Mouse (Mus musculus): ENCODE measurements around the gene 1700025C18Rik. TPM values are rescaled to one million over a fixed set of nuclear protein-coding genes. Genes with fewer than 3 reads are reported as not detected.

1700025C18Rik gene
- total RNA-seq, 2 experiments from 2014 or later: not detected

- intact Hi-C loops (cut with DNase I): no loop called here
- no peak for DNase-seq (ENCODE audit: extremely low spot score in 1 of 2, low spot score in 2 of 2)
Measured at GRCm38 (mm10) chr2:165086634-165087033, 3.9 kb downstream of the 1700025C18Rik start.

GRCm38 (mm10) chr2:165081257-165081656, 9.3 kb downstream of the 1700025C18Rik start:
- intact Hi-C loops (cut with DNase I): no loop called here
- no peak for DNase-seq (ENCODE audit: extremely low spot score in 1 of 2, low spot score in 2 of 2)

- no peak for DNase-seq (ENCODE audit: extremely low spot score in 1 of 2, low spot score in 2 of 2)
- intact Hi-C loops (cut with DNase I): no loop called here
Measured at GRCm38 (mm10) chr2:165080657-165081056, 9.9 kb downstream of the 1700025C18Rik start.

DNA sequence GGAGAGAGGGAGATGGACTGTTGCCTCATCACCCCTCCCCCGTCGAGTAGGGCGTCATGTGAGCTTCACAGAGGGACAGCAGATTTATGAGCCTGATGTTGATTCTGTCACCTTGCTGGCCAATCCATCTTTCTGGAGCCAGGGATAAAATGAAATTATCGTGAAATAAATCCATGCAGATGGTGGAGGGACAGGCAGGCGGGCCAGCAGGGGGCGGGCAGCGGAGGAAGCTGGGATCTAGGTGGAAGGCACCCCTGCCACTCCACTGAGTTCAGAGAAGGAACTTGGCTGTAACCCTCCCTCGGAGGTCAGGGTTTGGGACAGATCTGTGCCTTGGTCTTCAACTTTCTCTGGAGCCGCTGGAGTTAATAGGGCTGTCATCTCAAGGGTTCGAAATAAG, 11.9 kb downstream of the 1700025C18Rik start:
- intact Hi-C loops (cut with DNase I): loop anchor here (5.0 to 10.0 kb wide), 3 partner anchors 159 to 406 kb away; no protein-coding TSS in a partner anchor

GRCm38 (mm10) chr2:165078045-165078444, 12.5 kb downstream of the 1700025C18Rik start:
- no peak for DNase-seq (ENCODE audit: extremely low spot score in 1 of 2, low spot score in 2 of 2)
- intact Hi-C loops (cut with DNase I): loop anchor here (5.0 to 10.0 kb wide), 3 partner anchors 159 to 407 kb away; no protein-coding TSS in a partner anchor

More for the DNA sequence above, 11.9 kb downstream of the 1700025C18Rik start:
- no peak for DNase-seq (ENCODE audit: extremely low spot score in 1 of 2, low spot score in 2 of 2)

GRCm38 (mm10) chr2:165077055-165077454, 13.5 kb downstream of the 1700025C18Rik start:
- intact Hi-C loops (cut with DNase I): loop anchor here (5.0 to 10.0 kb wide), 3 partner anchors 160 to 408 kb away; no protein-coding TSS in a partner anchor
- DNase-seq (ENCODE audit: extremely low spot score in 1 of 2, low spot score in 2 of 2): no peak

- DNase-seq (ENCODE audit: extremely low spot score in 1 of 2, low spot score in 2 of 2): peak; percentile 76 to 80
- intact Hi-C loops (cut with DNase I): loop anchor here (2.0 to 10.0 kb wide), 4 partner anchors 162 to 410 kb away; no protein-coding TSS in a partner anchor
Measured at GRCm38 (mm10) chr2:165074937-165075336, 15.6 kb downstream of the 1700025C18Rik start.

GRCm38 (mm10) chr2:165074081-165074884, 16.3 kb downstream of the 1700025C18Rik start:
- intact Hi-C loops (cut with DNase I): loop anchor here (2.0 to 10.0 kb wide), 2 partner anchors 203 to 411 kb away; no protein-coding TSS in a partner anchor

GRCm38 (mm10) chr2:165073381-165073781, 17.2 kb downstream of the 1700025C18Rik start:
- DNase-seq (ENCODE audit: extremely low spot score in 1 of 2, low spot score in 2 of 2): peak in 1 of 2 experiments; percentile 49

More at GRCm38 (mm10) chr2:165074081-165074884, 16.3 kb downstream of the 1700025C18Rik start:
- DNase-seq (ENCODE audit: extremely low spot score in 1 of 2, low spot score in 2 of 2): peak in 1 of 2 experiments; percentile 69

DNA sequence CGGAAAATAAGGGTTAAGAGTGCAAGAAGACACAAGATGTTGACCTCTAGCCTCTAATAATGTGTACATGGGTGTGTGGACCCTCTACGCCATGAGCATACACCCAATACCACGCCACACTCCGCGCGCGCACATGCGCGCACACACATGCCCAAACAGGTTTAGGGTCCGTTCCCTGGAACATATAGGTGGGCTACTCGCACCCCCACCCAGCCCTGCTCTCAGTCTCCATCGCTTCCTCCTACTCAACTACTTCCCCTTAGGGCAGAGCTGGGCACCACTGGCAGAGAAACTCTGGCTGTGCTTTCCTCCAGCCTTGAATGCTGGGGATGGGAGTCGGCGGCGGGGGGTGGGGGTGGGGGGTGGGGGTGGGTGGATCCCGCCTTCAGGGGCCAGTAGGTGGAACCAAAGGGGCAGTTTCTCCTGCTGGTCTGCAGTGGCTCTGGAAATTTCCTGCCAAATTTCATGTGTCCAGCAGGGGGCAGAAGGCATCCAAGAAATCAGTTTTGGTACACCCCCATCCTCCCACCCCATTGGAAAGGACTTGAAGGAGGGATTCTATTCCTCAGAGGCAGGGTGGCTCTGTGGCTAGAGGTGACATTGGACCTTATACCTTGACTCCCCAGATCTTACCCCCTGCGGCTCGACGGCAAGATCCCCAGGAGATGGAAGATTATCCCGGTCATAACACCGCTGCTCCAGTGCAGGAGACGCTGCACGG, 20.3 kb downstream of the 1700025C18Rik start:
- intact Hi-C loops (cut with DNase I): loop anchor here (10.0 kb wide), 1 partner anchor 415 kb away; no protein-coding TSS in a partner anchor

More at GRCm38 (mm10) chr2:165073381-165073781, 17.2 kb downstream of the 1700025C18Rik start:
- intact Hi-C loops (cut with DNase I): loop anchor here (10.0 kb wide), 1 partner anchor 411 kb away; no protein-coding TSS in a partner anchor

DNA sequence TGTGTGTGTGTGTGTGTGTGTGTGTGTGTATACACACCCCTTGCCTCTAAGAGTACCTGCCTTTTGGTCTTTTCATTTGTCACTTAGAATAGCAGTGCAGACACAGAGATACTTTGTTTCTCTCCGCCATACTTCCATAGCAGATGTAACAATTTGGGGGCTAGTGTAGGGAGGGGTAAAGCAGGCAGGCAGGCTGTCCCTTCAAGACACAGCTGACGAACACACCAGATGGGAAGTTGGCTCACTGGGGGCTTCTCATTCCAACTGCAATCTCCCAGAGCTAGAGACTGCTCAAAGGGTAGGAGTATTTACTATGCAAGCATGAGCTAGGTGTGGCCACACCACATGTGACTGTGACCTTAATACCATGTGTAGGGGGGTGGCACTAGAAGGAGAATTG, 21.7 kb downstream of the 1700025C18Rik start:
- DNase-seq (ENCODE audit: extremely low spot score in 1 of 2, low spot score in 2 of 2): no peak

More for the DNA sequence above, 20.3 kb downstream of the 1700025C18Rik start:
- DNase-seq (ENCODE audit: extremely low spot score in 1 of 2, low spot score in 2 of 2): peak; percentile 75 to 77

DNA sequence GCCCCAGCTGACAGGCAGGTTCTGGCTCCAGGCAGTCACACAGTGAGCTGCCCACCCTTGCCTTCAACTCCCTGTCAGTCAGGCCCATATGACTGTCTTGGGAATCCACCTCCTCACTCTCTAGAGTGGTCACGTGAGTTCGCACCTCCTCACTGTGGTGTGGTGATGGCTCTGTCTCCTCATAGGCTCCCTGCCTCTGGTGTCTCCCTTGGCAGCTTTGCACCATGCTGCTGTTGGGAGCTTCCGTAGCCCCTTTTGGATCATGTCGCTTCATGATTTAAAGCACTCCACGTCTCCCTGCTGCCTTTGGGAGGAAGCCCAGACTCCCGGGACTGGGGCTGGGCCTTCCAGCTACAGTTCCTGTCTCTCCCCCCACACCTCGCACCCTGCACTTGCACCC, 26.1 kb downstream of the 1700025C18Rik start:
- peak; percentile 52 to 62 for DNase-seq (ENCODE audit: extremely low spot score in 1 of 2, low spot score in 2 of 2)
- intact Hi-C loops (cut with DNase I): no loop called here

More for the DNA sequence above, 21.7 kb downstream of the 1700025C18Rik start:
- intact Hi-C loops (cut with DNase I): no loop called here

DNA sequence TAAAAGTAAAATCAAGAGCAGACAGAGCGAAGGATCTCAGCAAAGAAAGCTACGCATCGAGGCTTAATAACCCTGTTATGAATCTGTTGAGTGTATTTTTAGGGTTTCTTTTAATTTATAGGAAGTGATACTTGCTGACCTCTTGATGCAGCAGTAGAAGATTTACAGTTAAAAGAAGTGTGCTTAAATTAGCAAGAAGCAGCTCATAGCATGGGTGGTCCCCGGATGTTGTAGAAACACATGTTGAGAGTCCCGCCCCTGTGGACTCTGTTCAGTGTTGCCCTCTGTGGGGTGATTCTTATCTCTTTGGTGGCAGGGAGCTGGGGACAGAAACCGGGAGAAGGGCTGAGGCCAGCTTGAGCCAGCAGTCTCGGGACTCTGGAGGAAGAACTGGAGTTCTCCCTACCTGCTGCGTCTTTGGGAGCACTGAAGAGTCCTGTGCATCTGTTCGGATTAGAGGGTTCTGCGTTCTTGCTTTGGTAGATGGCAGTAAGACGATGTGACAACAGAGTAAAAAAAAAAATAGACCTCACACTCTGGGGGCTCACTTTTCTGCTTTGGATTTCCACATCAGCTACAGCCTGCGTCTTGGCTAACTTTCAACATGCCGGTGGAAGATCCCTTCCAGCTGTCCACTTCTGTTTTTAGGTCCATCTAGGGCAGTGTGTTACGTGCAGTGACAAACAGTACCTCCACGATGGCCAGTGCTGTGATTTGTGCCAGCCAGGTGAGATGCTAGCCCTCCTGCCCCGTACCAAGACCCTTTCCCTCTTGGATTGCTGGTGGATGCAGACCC, 28.7 kb downstream of the 1700025C18Rik start:
- DNase-seq (ENCODE audit: extremely low spot score in 1 of 2, low spot score in 2 of 2): no peak
- intact Hi-C loops (cut with DNase I): no loop called here

DNA sequence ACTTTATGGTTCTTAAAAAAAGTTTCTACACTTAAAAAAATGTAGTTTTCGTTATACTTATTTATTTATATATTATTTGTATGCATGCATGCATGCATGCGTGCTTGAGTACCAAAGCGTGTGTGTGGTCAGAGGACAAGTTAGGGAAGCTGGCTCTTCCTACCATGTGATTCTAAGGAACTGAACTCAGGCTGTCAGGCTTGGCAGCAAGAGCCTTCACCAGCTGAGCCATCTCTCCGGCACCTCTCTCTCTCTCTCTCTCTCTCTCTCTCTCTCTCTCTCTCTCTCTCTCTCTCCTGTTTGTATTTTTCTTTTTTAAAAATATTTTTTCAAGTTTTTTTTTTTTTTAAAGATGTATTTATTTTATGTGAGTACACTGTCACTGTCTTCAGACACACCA, 30.6 kb downstream of the 1700025C18Rik start:
- DNase-seq (ENCODE audit: extremely low spot score in 1 of 2, low spot score in 2 of 2): no peak
- intact Hi-C loops (cut with DNase I): no loop called here

DNA sequence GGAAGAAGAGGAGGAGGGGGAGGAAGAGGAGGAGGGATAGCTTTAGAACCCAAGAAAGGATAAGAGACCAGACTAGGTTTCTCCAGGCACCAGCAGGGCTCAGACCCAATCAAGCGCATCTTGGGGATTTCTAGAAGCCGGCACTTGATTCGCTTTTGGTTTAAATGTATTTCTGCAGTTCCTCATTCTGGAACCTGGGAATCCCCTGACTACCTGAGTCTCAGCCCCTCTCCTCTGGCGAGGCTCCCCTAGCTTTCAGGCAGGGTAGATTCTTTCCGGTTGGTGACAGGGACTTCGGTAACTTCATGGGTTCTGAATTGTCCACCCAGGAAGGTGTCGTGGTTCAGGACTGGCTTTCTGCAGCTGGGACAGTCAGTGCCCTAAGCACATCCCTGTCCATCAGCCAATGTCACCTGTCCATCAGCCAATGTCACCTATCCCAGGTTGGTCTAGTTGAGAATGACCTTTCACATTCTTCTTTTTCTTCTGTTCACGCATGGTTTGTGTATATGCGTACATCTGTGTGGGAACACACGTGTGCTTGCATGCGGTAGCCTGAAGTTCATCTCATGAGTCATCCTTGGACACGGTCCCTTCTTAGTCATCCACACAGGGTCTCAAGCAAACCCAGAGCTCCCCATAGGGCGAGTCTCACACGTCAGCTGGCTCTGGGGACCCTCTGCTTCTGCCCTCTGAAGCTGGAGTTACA, 34.0 kb downstream of the 1700025C18Rik start:
- DNase-seq (ENCODE audit: extremely low spot score in 1 of 2, low spot score in 2 of 2): no peak
- intact Hi-C loops (cut with DNase I): no loop called here

GRCm38 (mm10) chr2:165055905-165056304, 34.6 kb downstream of the 1700025C18Rik start:
- peak in 1 of 2 experiments; percentile 76 for DNase-seq (ENCODE audit: extremely low spot score in 1 of 2, low spot score in 2 of 2)
- intact Hi-C loops (cut with DNase I): no loop called here

DNA sequence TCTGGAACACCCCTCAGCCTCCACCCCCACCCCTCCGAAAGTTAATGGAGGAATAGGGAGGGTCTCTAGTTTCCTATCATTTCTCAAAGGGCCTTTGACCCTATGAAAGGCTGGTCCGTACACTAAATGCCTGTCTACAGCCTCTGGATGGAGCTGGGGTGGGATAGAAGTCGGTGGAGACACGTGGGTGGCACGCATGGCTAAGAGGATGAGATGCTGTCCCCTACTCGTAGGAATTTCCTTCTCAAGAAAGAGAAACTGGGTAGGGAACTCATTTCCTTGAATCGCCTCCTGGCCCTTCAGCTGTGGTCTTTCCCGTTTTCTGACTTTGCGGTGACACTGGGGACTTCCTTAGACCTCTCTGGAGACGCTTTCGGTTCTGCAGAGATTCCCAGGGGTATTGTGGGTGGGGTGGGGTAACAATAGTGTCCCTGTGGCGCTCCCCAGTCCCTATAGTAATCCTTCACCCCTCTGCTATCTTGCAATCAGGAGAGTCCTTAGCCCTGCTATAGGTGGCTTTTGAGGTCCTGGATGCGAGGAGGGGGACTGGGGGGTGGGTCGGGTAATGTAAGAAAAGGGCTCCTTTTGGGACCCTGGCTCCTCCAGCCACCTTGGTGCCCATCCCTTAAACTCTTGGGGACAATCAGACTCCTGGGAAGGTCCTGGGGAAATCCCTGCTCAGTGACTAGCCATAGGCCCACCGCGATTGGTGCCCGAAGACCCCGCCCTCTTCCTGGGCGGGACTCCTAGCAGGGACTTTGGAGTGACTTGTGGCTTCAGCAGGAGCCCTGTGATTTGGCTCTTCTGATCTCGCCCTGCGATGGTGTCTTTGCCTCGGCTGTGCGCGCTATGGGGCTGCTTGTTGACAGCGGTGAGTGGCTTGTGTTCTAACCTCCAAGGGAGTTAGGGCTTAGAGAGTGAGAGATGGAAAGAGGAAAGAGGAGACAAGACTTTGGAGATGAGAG, 35.4 kb downstream of the 1700025C18Rik start, which contains the start of gene Cd40:
Gene Cd40 (plus strand): TSS at position 740 of the 965 bp plus-strand sequence.
- intact Hi-C loops (cut with DNase I): no loop called here
- peak in 1 of 2 experiments; percentile 90 for DNase-seq (ENCODE audit: extremely low spot score in 1 of 2, low spot score in 2 of 2)

All from left cerebral cortex, postnatal 10 days (tissue).